9 mouse cellular contexts compared by ENCODE assay signal in genomic region chr14:121103459-121103858, GRCm38 (mm10).
DNase-seq lines count a peak whose midpoint lies in the region; ATAC-seq and TF ChIP-seq lines count a peak whose summit lies in the region.
"Had no signal": no experiment of that assay in that cellular context is flagged by ENCODE, and none has a peak within 500 bp of the region (broad histone marks: within the 10 kb centered on the region; RNA-seq: fewer than 3 reads in every experiment).

No protein-coding gene starts in this region.

- no peaks in the 10 kb centered on the region for H3K27me3 ChIP-seq in kidney, adult 2 months (replicated peaks; ENCODE audit: control insufficient read depth, insufficient read depth, low read length)

- 0 out of 2 replicates have a peak overlapping the region, but pooled peaks have one; percentile 28 for H3K27ac ChIP-seq in left cerebral cortex, adult 2 months
- peak overlapping the region; percentile 91 for H3K27ac ChIP-seq in kidney, adult 2 months (ENCODE audit: insufficient read depth, low read depth, low read length)

- 48% methylated on average over 9 of the region's 9 CpGs for WGBS in kidney, adult 2 months

- intact Hi-C loops in left cerebral cortex, adult 2 months (cut with DNase I): no loop called here

- no peaks in the 10 kb centered on the region for H3K36me3 ChIP-seq in kidney, adult 2 months (ENCODE audit: control insufficient read depth, insufficient read depth, low read length)

- no peak for TF ChIP-seq POLR2A in kidney, adult 2 months (IDR thresholded peaks at IDR 0.05; ENCODE audit: low read depth, low read length)

- TF ChIP-seq CTCF in left cerebral cortex, adult 2 months (IDR thresholded peaks at IDR 0.05): no peak
- no peak for TF ChIP-seq CTCF in kidney, adult 2 months (conservative IDR thresholded peaks at IDR 0.05; ENCODE audit: insufficient read depth, insufficient read length, low read depth, low read length)

- no peak overlapping the region for H3K4me3 ChIP-seq in left cerebral cortex, adult 2 months
- no peak overlapping the region for H3K4me3 ChIP-seq in kidney, adult 2 months (ENCODE audit: insufficient read depth, low read depth, low read length)

- peaks cover 45% of the 10 kb centered on the region for H3K4me1 ChIP-seq in kidney, adult 2 months (ENCODE audit: control insufficient read depth, insufficient read depth, low read length)

- no peak for ATAC-seq in megakaryocyte-erythroid progenitor cell, adult 5-6 weeks (replicated peaks; ENCODE audit: low FRiP score, low TSS enrichment, poor library complexity, severe bottlenecking)

- no peak for DNase-seq in left cerebral cortex, adult 2 months (ENCODE audit: extremely low spot score in 1 of 2, low spot score in 2 of 2)
- no peak for DNase-seq in left cerebral cortex, adult 9 months (ENCODE audit: low spot score in 2 of 2)
- peak; percentile 48 to 69 for DNase-seq in cerebellum, postnatal 25 days
- peak; percentile 84 for DNase-seq in kidney, adult 2 months
- peak; percentile 62 for DNase-seq in lung, postnatal 25 days (ENCODE audit: low spot score)
- DNase-seq in spleen, postnatal 4 days (ENCODE audit: low spot score in 2 of 2): no peak
- DNase-seq: gastrocnemius, postnatal 25 days; liver had no signal

Comparison
In these comparisons a context has a peak if more than half of its experiments do, and no peak if none do; other contexts are left out.
1. DNase-seq: peak in cerebellum, postnatal 25 days (2 of 2), kidney, adult 2 months (single experiment) and lung, postnatal 25 days (single experiment); none in left cerebral cortex, adult 2 months (0 of 2), left cerebral cortex, adult 9 months (0 of 2) and spleen, postnatal 4 days (0 of 2).